Mouse (Mus musculus): ENCODE results near the gene Adcy2. TPM values are rescaled to one million over a fixed set of nuclear protein-coding genes. Genes with fewer than 3 reads are reported as not detected.

Adcy2 gene
- total RNA-seq, 2 experiments from 2014 or later = 0.77 TPM; not detected in 1

GRCm38 (mm10) chr13:68835424-68836045, 163.8 kb downstream of the Adcy2 start:
- ATAC-seq (replicated peaks; ENCODE audit: low FRiP score, poor library complexity, severe bottlenecking) = no peak

DNA sequence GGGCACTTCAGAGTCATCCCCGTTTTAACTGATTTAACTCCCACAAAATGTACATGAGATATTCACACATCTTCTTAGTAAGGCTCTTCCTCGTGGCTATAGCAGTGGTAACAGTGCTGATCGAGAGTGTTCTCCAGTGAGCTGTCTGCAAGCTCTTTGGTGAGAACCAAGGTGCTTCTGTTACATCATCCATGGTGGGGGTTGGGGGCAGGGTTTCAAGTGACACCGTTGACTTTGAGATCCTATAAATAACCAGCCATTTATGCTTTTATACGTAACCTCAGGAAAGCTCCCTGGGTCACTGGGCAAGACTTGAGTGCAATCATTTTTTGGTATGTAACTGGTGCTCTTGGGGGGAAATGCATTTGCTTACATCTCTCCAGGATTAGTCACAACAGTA, 167.2 kb downstream of the Adcy2 start:
- ATAC-seq (replicated peaks; ENCODE audit: low FRiP score, poor library complexity, severe bottlenecking) = no peak

DNA sequence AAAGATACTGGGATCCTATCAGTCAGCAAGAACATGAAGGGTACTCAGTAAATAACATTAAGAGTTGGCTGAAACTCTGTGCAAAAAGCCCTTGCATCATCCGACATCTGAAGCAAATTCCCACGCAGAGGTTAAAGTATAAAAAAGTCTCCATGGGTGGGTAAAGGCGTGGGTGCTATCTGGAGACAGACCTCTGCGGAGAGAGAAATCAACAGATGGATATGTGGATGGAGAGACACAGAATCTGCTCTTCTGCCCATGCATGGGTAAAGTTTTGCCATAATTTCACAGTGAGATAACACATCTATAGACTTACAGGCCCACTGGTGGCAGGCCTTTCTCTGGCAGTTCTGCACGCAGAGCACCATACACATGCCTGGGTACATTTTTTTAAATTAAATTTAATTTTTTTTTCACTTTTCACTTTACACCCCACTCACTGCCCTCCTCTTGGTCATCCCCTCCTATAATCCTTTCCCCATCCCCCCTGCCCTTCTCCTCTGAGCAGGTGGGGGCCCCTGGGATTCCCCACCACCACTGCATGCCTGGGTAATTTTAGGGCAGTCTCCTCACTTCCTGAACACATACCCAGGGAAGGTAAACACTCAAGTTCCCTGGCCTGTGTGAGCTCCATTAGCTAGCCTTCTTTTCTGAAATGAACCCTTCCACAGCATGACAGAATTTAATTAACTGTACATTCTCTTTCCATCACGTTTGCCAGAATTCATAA, 169.1 kb downstream of the Adcy2 start:
- ATAC-seq (replicated peaks; ENCODE audit: low FRiP score, poor library complexity, severe bottlenecking) = no peak

- ATAC-seq (replicated peaks; ENCODE audit: low FRiP score, poor library complexity, severe bottlenecking) = no peak
These were observed 170.9 kb downstream of the Adcy2 start for GRCm38 (mm10) chr13:68828441-68828840.

GRCm38 (mm10) chr13:68826461-68826860, 172.9 kb downstream of the Adcy2 start:
- ATAC-seq (replicated peaks; ENCODE audit: low FRiP score, poor library complexity, severe bottlenecking) = no peak

DNA sequence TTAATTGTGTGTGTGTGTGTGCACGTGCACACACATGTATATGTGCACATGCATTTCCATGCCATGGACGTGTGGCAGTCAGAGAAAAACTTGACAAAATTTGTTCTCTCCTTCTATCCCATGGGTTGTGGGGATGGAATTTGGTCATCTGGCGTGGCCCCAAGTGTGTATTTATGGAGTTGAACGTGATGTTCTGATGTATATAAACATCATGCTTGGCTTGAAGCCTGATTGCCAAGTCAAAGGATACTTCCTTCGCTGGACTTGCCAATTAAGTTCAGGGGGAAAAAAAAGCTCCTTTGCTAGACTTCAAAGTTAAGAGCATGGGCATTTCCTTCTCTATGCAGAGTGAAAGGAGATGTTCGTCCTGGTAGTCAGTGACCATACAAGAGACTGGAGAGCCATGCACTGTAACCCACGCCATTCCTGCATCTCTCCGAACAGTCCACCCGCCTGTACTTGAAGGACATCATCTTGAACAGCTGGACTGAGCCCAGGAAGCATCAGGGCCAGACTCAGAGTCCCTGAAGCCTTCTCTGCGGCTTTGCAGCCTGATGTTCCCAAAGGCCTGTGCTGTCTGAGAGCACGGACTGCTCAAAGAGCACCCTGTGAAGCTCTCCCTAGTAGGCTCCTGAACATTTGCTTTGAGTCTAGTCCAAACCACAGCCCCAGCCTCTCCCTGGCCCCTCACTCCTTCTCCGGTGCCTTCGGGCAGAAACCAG, 178.3 kb downstream of the Adcy2 start:
- no peak for ATAC-seq (replicated peaks; ENCODE audit: low FRiP score, poor library complexity, severe bottlenecking)

- no peak for ATAC-seq (replicated peaks; ENCODE audit: low FRiP score, poor library complexity, severe bottlenecking)
These were observed 183.4 kb downstream of the Adcy2 start for GRCm38 (mm10) chr13:68815704-68816477.

- ATAC-seq (replicated peaks; ENCODE audit: low FRiP score, poor library complexity, severe bottlenecking) = no peak
These were observed 188.2 kb downstream of the Adcy2 start for GRCm38 (mm10) chr13:68811185-68811584.

DNA sequence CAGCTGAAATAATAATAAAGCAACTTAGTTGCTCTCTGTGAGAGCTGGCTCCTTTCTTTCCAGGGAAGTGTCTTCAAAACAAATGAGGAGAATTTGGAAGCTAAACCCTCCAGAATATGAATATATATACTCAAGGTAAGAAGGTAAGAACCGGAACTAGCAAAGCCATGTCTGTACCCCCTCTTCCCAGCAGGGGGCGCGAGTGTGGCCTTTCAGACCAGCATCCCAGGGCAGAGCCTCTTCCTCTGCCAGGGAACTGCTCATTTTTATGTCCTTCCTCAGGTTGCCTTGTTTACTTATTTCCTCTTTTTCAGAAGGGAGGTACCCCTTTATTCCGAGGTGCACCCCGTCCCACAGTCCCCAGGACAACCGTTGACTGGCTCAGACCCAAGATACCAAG, 199.6 kb downstream of the Adcy2 start:
- no peak for ATAC-seq (replicated peaks; ENCODE audit: low FRiP score, poor library complexity, severe bottlenecking)

- ATAC-seq (replicated peaks; ENCODE audit: low FRiP score, poor library complexity, severe bottlenecking) = no peak
These were observed 206.1 kb downstream of the Adcy2 start for GRCm38 (mm10) chr13:68793286-68793685.

GRCm38 (mm10) chr13:68787286-68788061, 211.9 kb downstream of the Adcy2 start:
- ATAC-seq (replicated peaks; ENCODE audit: low FRiP score, poor library complexity, severe bottlenecking) = no peak

DNA sequence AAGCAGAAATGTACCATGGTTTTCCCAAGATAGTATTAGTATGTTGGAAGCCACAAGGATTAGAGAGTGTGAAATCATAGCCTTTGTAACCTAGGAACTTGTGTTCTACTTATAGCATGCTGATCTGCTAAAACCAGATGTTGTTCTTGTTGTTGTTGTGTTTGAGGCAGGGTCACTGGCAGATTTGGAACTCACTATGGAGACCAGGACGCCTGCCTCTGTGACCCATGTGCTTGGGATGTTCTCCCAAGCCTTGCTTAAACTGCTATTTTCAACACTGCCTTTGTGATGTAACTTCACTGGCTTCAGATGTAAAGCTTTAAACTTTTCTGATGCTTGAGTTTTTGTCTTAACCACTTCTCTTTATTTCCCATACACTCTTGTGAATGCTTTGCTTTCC, 216.2 kb downstream of the Adcy2 start:
- ATAC-seq (replicated peaks; ENCODE audit: low FRiP score, poor library complexity, severe bottlenecking) = no peak

DNA sequence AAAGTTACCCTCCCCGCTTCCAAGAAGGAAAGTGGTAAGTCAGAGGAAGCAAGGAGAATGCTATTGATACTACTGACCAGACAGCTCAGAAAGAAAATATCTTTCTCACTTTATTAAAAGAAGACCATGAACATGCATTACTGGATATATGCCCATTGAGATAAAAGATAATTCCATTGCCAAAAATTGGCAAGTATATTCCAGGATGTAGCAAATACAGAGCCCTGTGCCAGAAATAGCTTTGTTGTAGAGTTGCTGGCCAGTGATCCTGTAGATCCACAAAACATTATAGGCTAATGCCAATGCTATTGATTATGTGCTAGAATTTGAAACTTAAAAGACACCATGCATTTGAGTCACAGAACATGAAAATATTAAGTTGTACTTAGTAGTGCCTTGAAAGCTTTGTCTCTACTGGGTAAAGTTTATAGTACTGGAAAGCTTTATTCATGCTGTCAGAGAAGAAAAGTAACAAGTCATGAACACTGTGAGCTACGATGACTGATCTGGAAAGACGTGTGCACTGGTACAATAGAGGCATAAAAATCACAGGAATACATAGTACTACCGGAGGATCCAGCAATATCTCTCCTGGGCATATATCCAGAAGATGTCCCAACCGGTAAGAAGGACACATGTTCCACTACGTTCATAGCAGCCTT, 221.2 kb downstream of the Adcy2 start:
- ATAC-seq (replicated peaks; ENCODE audit: low FRiP score, poor library complexity, severe bottlenecking) = no peak

DNA sequence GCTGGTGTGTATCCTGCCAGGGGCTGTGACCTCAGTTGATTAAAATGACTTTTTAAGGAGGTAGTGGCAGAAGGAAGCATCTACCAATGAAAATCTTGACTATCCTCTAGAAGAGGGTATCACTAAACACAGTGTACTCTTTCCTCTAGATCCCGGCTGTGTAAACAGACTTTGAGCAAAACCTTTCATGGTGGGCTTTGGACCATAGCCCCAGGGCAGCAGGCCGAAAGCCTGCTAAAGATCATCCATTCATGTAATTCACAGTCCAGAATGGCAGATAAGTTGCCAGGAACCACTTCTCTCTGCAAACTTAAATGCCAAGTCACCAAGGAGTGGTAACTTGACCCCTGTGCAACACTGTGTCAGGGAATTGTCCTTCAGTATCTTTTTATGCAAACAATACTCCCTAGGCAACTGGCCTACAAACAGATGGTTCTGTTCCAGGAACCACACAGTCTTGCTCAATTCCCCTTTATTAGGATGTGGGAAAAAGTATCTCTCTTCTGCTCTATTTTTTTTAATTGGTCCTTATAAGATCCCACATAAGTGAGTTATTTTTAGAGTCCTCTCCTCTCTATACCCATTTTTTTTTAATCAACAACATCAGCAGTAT, 225.6 kb downstream of the Adcy2 start:
- no peak for ATAC-seq (replicated peaks; ENCODE audit: low FRiP score, poor library complexity, severe bottlenecking)

GRCm38 (mm10) chr13:68768588-68768987, 230.8 kb downstream of the Adcy2 start:
- no peak for ATAC-seq (replicated peaks; ENCODE audit: low FRiP score, poor library complexity, severe bottlenecking)

DNA sequence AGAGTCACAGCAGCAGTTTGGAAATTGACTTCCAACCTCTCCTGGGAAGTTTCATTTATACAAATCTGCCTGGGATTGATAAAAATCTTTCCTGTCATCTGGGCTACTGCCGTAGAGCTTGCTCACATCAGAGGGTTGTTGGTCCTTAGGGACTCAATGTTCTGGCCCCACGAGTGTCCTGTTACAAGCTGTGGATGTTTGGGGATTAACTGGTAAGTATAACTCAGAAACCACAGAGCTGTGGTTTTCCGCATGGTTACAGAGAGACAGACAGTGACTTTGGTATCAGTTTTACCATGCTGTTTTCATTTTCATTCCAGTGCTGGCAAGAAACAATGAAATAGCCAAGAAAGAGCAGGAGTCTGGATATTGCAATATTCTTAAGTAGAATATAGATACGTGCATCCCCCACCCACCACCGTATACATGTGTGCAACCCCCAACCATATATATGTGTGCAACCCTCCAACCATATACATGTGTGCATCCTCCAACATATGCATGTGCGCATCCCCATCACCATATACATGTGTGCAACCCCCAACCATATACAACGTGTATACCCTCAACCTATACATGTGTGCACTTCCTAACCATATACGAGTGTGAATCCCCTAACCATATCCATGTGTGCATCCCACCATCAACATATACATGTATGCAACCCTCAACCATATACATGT, 233.3 kb downstream of the Adcy2 start:
- ATAC-seq (replicated peaks; ENCODE audit: low FRiP score, poor library complexity, severe bottlenecking) = no peak

DNA sequence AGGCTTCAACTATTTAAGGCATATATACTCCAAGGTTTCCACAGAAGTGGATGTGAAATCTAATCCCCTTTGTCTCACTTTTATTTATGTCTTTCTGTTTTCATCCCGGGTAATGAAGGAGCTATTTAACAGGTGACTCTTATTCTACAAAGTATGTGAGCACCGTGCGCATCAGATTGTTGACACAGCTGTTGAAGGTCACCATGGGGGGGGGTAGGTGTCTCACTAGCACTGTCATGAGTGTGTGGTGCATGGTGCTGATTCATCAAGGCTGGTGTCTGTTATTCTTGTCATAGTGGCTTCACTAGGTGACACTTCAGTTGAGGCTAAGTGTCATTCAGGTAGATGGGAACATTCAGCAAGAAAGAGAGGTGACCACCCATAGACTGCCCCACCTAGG, 234.7 kb downstream of the Adcy2 start:
- no peak for ATAC-seq (replicated peaks; ENCODE audit: low FRiP score, poor library complexity, severe bottlenecking)

DNA sequence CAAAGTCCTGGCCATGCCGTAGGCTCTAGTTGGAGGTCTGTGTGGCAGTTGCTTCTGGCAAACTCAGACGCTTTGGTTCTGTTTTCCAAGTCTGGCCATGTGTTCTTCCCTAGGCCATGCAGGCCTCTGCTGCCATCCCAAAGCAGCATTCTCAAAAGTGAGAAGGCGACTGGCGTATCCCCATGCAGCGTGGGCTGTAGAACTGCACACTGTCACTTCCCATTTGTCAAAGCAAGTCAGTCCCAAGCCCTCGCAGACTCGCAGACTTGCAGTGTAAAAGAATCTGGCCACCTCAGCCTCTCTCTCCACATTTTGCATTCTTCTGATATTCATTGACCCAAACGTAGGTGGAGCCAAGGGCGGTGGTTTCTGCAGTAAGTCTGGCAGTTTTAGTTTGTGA, 249.5 kb downstream of the Adcy2 start:
- no peak for ATAC-seq (replicated peaks; ENCODE audit: low FRiP score, poor library complexity, severe bottlenecking)
